In the genomic region with DNA sequence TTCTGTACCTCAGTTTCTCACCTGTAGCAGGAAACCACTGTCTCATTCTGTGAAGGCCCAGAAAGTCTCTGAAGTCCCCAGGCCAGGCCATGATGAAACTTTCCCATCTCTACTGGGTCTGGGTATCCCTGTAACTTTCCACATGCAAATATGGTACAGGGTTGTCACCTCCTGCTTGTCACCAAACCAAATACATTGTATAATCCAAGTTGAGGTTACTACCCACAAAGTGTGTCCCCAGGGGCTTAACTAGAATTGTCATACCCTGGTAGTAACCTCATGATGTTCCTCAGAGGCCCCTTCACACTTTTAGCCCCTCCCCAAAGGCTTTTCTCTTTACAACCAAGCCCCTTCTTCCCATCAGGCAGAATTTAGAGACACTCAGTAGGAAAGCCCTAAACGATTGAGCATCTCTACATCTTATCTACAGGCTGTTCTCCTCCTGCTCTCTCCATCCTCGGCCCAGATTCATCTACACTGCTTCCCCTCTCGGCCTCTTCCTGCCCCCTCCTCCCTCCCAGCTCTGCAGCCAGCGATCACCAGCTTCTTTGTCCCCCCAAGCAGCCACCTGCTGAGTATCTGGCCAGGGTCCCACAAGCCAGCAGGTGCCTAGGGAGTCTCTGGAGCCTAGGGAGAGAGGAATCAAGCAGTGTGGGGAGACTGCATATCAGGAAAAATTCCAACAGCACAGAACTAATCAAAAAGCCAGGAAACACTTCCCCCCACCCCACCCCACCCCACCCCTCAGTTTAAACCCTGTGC, we compare ENCODE assay signal across 20 mouse cellular contexts. TPM values are rescaled to one million over a fixed set of nuclear protein-coding genes. Genes with fewer than 3 reads are reported as not detected.
DNase-seq lines count a peak whose midpoint lies in the region; ATAC-seq lines count a peak whose summit lies in the region.
"Had no signal": no experiment of that assay in that cellular context is flagged by ENCODE, and none has a peak within 500 bp of the region (broad histone marks: within the 10 kb centered on the region; RNA-seq: fewer than 3 reads in every experiment).

No protein-coding gene starts in this region.

- H3K4me3 ChIP-seq in forebrain, embryonic 16.5 days (replicated peaks; ENCODE audit: low read length) = no peak overlapping the region
- H3K4me3 ChIP-seq in forebrain, embryonic 11.5 days (ENCODE audit: low read depth, low read length) = no peak overlapping the region
- no peak overlapping the region for H3K4me3 ChIP-seq in hindbrain, embryonic 16.5 days (ENCODE audit: low read length)
- no peak overlapping the region for H3K4me3 ChIP-seq in hindbrain, embryonic 11.5 days (ENCODE audit: low read depth, low read length)
- H3K4me3 ChIP-seq: embryonic facial prominence, embryonic 15.5 days; erythroblast, embryonic 14.5 days; gastrocnemius, adult 2 months; heart, embryonic 12.5 days; intestine, embryonic 15.5 days had no signal

- no peak overlapping the region; the same call in 1 of the 2 replicates for H3K27ac ChIP-seq in forebrain, embryonic 16.5 days (ENCODE audit: low read length)
- no peak overlapping the region for H3K27ac ChIP-seq in forebrain, embryonic 11.5 days (ENCODE audit: low read depth, low read length)
- peak overlapping the region; percentile 32; the same call in 1 of the 2 replicates for H3K27ac ChIP-seq in hindbrain, embryonic 16.5 days (ENCODE audit: low read depth, low read length)
- no peak overlapping the region for H3K27ac ChIP-seq in hindbrain, embryonic 11.5 days (ENCODE audit: low read depth, low read length)
- H3K27ac ChIP-seq: embryonic facial prominence, embryonic 15.5 days; gastrocnemius, adult 2 months; intestine, embryonic 15.5 days had no signal

- peaks cover 80% of the 10 kb centered on the region for H3K4me1 ChIP-seq in forebrain, embryonic 16.5 days (replicated peaks; ENCODE audit: control insufficient read depth, insufficient read depth, low read length)
- H3K4me1 ChIP-seq in forebrain, embryonic 11.5 days (replicated peaks; ENCODE audit: control insufficient read depth, insufficient read depth, low read length) = peaks cover 19% of the 10 kb centered on the region
- H3K4me1 ChIP-seq in hindbrain, embryonic 16.5 days (ENCODE audit: control insufficient read depth, insufficient read depth, low read depth, low read length) = peaks cover 50% of the 10 kb centered on the region
- H3K4me1 ChIP-seq in hindbrain, embryonic 11.5 days (replicated peaks; ENCODE audit: control insufficient read depth, insufficient read depth, low read length) = peaks cover 11% of the 10 kb centered on the region
- H3K4me1 ChIP-seq: heart, embryonic 12.5 days; intestine, embryonic 15.5 days had no signal

- no peak for ATAC-seq in forebrain, embryonic 16.5 days
- no peak for ATAC-seq in forebrain, embryonic 11.5 days (replicated peaks; ENCODE audit: low FRiP score)
- ATAC-seq in hindbrain, embryonic 16.5 days = no peak
- ATAC-seq in hindbrain, embryonic 11.5 days (ENCODE audit: low FRiP score) = no peak
- ATAC-seq: intestine, embryonic 15.5 days had no signal

- H3K27me3 ChIP-seq in forebrain, embryonic 16.5 days (replicated peaks; ENCODE audit: control insufficient read depth, insufficient read depth, low read length) = no peaks in the 10 kb centered on the region
- H3K27me3 ChIP-seq in forebrain, embryonic 11.5 days (ENCODE audit: control insufficient read depth, insufficient read depth, low read length) = peaks cover 37% of the 10 kb centered on the region
- H3K27me3 ChIP-seq in hindbrain, embryonic 16.5 days (replicated peaks; ENCODE audit: control insufficient read depth, insufficient read depth, low read length) = no peaks in the 10 kb centered on the region
- peaks cover 27% of the 10 kb centered on the region for H3K27me3 ChIP-seq in hindbrain, embryonic 11.5 days (ENCODE audit: control insufficient read depth, insufficient read depth, low read length)

- H3K9me3 ChIP-seq in forebrain, embryonic 16.5 days (ENCODE audit: control insufficient read depth, low read length) = no peaks in the 10 kb centered on the region
- H3K9me3 ChIP-seq in forebrain, embryonic 11.5 days (ENCODE audit: control insufficient read depth, low read length) = no peaks in the 10 kb centered on the region
- H3K9me3 ChIP-seq in hindbrain, embryonic 16.5 days (ENCODE audit: control insufficient read depth, low read length) = no peaks in the 10 kb centered on the region
- H3K9me3 ChIP-seq in hindbrain, embryonic 11.5 days (ENCODE audit: control insufficient read depth, low read length) = no peaks in the 10 kb centered on the region
- H3K9me3 ChIP-seq: embryonic facial prominence, embryonic 15.5 days; G1E; heart, embryonic 12.5 days; intestine, embryonic 15.5 days had no signal

- H3K9ac ChIP-seq in forebrain, embryonic 16.5 days (replicated peaks; ENCODE audit: low read depth, low read length) = 0 out of 2 replicates have a peak overlapping the region, but pooled peaks have one; percentile 6
- H3K9ac ChIP-seq in forebrain, embryonic 11.5 days (ENCODE audit: low read length) = no peak overlapping the region
- H3K9ac ChIP-seq in hindbrain, embryonic 16.5 days (ENCODE audit: low read depth, low read length) = no peak overlapping the region
- no peak overlapping the region for H3K9ac ChIP-seq in hindbrain, embryonic 11.5 days (ENCODE audit: low read depth, low read length)
- H3K9ac ChIP-seq: embryonic facial prominence, embryonic 15.5 days; heart, embryonic 12.5 days; intestine, embryonic 15.5 days had no signal

- WGBS in forebrain, embryonic 16.5 days = 4% methylated on average over 4 of the region's 4 CpGs
- WGBS in forebrain, embryonic 11.5 days = 17% methylated on average over 4 of the region's 4 CpGs
- WGBS in hindbrain, embryonic 16.5 days = 12% methylated on average over 4 of the region's 4 CpGs
- WGBS in hindbrain, embryonic 11.5 days = 18% methylated on average over 4 of the region's 4 CpGs

- DNase-seq in forebrain, embryonic 11.5 days (ENCODE audit: low spot score) = no peak
- DNase-seq in hindbrain, embryonic 11.5 days (ENCODE audit: low spot score) = no peak
- DNase-seq in retina, postnatal 1 day = peak; percentile 80
- DNase-seq in retina, embryonic 14.5 days (ENCODE audit: low spot score) = no peak
- no peak for DNase-seq in thymus, postnatal 25 days
- DNase-seq: adrenal gland, adult 8-10 months; adrenal gland, postnatal 36 days; cerebellum, adult 11 months; cerebellum, adult 8-10 months; embryo, embryonic 11 days; gastrocnemius, adult 2 months; gastrocnemius, postnatal 25 days; kidney, adult 2 months had no signal

- H3K36me3 ChIP-seq in forebrain, embryonic 16.5 days (ENCODE audit: control insufficient read depth, insufficient read depth) = no peaks in the 10 kb centered on the region
- H3K36me3 ChIP-seq in forebrain, embryonic 11.5 days (ENCODE audit: control insufficient read depth, insufficient read depth, low read length) = no peaks in the 10 kb centered on the region
- H3K36me3 ChIP-seq in hindbrain, embryonic 16.5 days (ENCODE audit: control insufficient read depth, insufficient read depth, low read length) = no peaks in the 10 kb centered on the region
- H3K36me3 ChIP-seq in hindbrain, embryonic 11.5 days (ENCODE audit: control insufficient read depth, insufficient read depth, low read length) = no peaks in the 10 kb centered on the region
- H3K36me3 ChIP-seq: embryonic facial prominence, embryonic 15.5 days; G1E; heart, embryonic 12.5 days; intestine, embryonic 15.5 days had no signal

- no peak overlapping the region for H3K4me2 ChIP-seq in forebrain, embryonic 16.5 days (ENCODE audit: low read length)
- H3K4me2 ChIP-seq in forebrain, embryonic 11.5 days (ENCODE audit: low read depth, low read length, severe bottlenecking) = no peak overlapping the region
- H3K4me2 ChIP-seq in hindbrain, embryonic 16.5 days (ENCODE audit: low read length) = no peak overlapping the region
- H3K4me2 ChIP-seq in hindbrain, embryonic 11.5 days (replicated peaks; ENCODE audit: low read depth, low read length) = no peak overlapping the region
- H3K4me2 ChIP-seq: embryonic facial prominence, embryonic 15.5 days; heart, embryonic 12.5 days; intestine, embryonic 15.5 days had no signal

RNA-seq across cellular contexts. Expression of a gene that starts 7.2 kb away (rescaled TPM):
- polyA plus RNA-seq in forebrain, embryonic 16.5 days (2015; fragmentation: Nextera tagmentation; extraction: Ambion mirVana) = 257 and 284 TPM in 2 replicates
- 14.3 and 16.7 TPM in 2 replicates for polyA plus RNA-seq in forebrain, embryonic 11.5 days (2014; fragmentation: Nextera tagmentation; extraction: Ambion mirVana)
- polyA plus RNA-seq in hindbrain, embryonic 16.5 days (2015; fragmentation: Nextera tagmentation; extraction: Ambion mirVana) = 132 and 156 TPM in 2 replicates
- polyA plus RNA-seq in hindbrain, embryonic 11.5 days (2014; fragmentation: Nextera tagmentation; extraction: Ambion mirVana) = 13.3 TPM in 2 replicates
- polyA plus RNA-seq: erythroblast, embryonic 14.5 days had no signal

RNA-seq across cellular contexts. Expression of a gene that starts 43.9 kb away (rescaled TPM):
- 8.6 and 12.6 TPM in 2 replicates for polyA plus RNA-seq in forebrain, embryonic 16.5 days (2015; fragmentation: Nextera tagmentation; extraction: Ambion mirVana)
- polyA plus RNA-seq in forebrain, embryonic 11.5 days (2014; fragmentation: Nextera tagmentation; extraction: Ambion mirVana) = 13.6 and 16.0 TPM in 2 replicates
- polyA plus RNA-seq in hindbrain, embryonic 16.5 days (2015; fragmentation: Nextera tagmentation; extraction: Ambion mirVana) = 5.9 and 7.7 TPM in 2 replicates
- 7.6 and 8.6 TPM in 2 replicates for polyA plus RNA-seq in hindbrain, embryonic 11.5 days (2014; fragmentation: Nextera tagmentation; extraction: Ambion mirVana)
- polyA plus RNA-seq: erythroblast, embryonic 14.5 days; G1E had no signal

RNA-seq across cellular contexts. Expression of a gene that starts 44.7 kb away (rescaled TPM):
- 20.6 and 23.0 TPM in 2 replicates for polyA plus RNA-seq in forebrain, embryonic 16.5 days (2015; fragmentation: Nextera tagmentation; extraction: Ambion mirVana)
- 29.6 and 30.5 TPM in 2 replicates for polyA plus RNA-seq in forebrain, embryonic 11.5 days (2014; fragmentation: Nextera tagmentation; extraction: Ambion mirVana)
- polyA plus RNA-seq in hindbrain, embryonic 16.5 days (2015; fragmentation: Nextera tagmentation; extraction: Ambion mirVana) = 11.8 and 12.5 TPM in 2 replicates
- polyA plus RNA-seq in hindbrain, embryonic 11.5 days (2014; fragmentation: Nextera tagmentation; extraction: Ambion mirVana) = 16.9 and 20.2 TPM in 2 replicates
